Mouse (Mus musculus): ENCODE results near the gene Prkn. TPM values are rescaled to one million over a fixed set of nuclear protein-coding genes. Genes with fewer than 3 reads are reported as not detected.
A peak's percentile ranks its signal among the peaks of the same experiment; 100 is the strongest.

Gene Prkn
- polyA plus RNA-seq, 1 experiment = 0.70 TPM

GRCm38 (mm10) chr17:10962151-10962550, 122.0 kb downstream of the Prkn start:
- TF ChIP-seq POLR2A (IDR thresholded peaks at IDR 0.05; ENCODE audit: low read depth, low read length) = no peak
- no peak for TF ChIP-seq CTCF (IDR thresholded peaks at IDR 0.05; ENCODE audit: borderline replicate concordance, insufficient read depth, low read length)

GRCm38 (mm10) chr17:10982136-10982535, 142.0 kb downstream of the Prkn start:
- H3K27ac ChIP-seq (ENCODE audit: insufficient read depth, low read length) = no peak overlapping the region
- H3K4me3 ChIP-seq (ENCODE audit: insufficient read depth, low read length) = no peak overlapping the region
- TF ChIP-seq POLR2A (IDR thresholded peaks at IDR 0.05; ENCODE audit: low read depth, low read length) = no peak
- no peak for TF ChIP-seq CTCF (IDR thresholded peaks at IDR 0.05; ENCODE audit: borderline replicate concordance, insufficient read depth, low read length)
- no peaks in the 10 kb centered on the region for H3K4me1 ChIP-seq (ENCODE audit: control insufficient read depth, insufficient read depth, low read length)

More at GRCm38 (mm10) chr17:10962151-10962550, 122.0 kb downstream of the Prkn start:
- Histone ChIP-seq H3K4me1 (ENCODE audit: control insufficient read depth, insufficient read depth, low read length) (no peaks in the 10 kb centered on the region), H3K27ac (ENCODE audit: insufficient read depth, low read length) (no peak overlapping the region), H3K4me3 (ENCODE audit: insufficient read depth, low read length) (no peak overlapping the region)

GRCm38 (mm10) chr17:10987040-10987439, 146.9 kb downstream of the Prkn start:
- Histone ChIP-seq H3K27ac (ENCODE audit: insufficient read depth, low read length) (no peak overlapping the region), H3K4me1 (ENCODE audit: control insufficient read depth, insufficient read depth, low read length) (no peaks in the 10 kb centered on the region)

GRCm38 (mm10) chr17:10997291-10997690, 157.1 kb downstream of the Prkn start:
- Histone ChIP-seq H3K4me3 (ENCODE audit: insufficient read depth, low read length) (no peak overlapping the region), H3K4me1 (ENCODE audit: control insufficient read depth, insufficient read depth, low read length) (no peaks in the 10 kb centered on the region), H3K27ac (ENCODE audit: insufficient read depth, low read length) (no peak overlapping the region)
- no peak for TF ChIP-seq POLR2A (IDR thresholded peaks at IDR 0.05; ENCODE audit: low read depth, low read length)
- no peak for TF ChIP-seq CTCF (IDR thresholded peaks at IDR 0.05; ENCODE audit: borderline replicate concordance, insufficient read depth, low read length)

More at GRCm38 (mm10) chr17:10987040-10987439, 146.9 kb downstream of the Prkn start:
- TF ChIP-seq POLR2A (IDR thresholded peaks at IDR 0.05; ENCODE audit: low read depth, low read length) (no peak), CTCF (IDR thresholded peaks at IDR 0.05; ENCODE audit: borderline replicate concordance, insufficient read depth, low read length) (no peak)
- H3K4me3 ChIP-seq (ENCODE audit: insufficient read depth, low read length) = no peak overlapping the region

GRCm38 (mm10) chr17:11023371-11023770, 183.2 kb downstream of the Prkn start:
- TF ChIP-seq CTCF (IDR thresholded peaks at IDR 0.05; ENCODE audit: borderline replicate concordance, insufficient read depth, low read length) = no peak
- TF ChIP-seq POLR2A (IDR thresholded peaks at IDR 0.05; ENCODE audit: low read depth, low read length) = no peak
- Histone ChIP-seq H3K4me1 (ENCODE audit: control insufficient read depth, insufficient read depth, low read length) (no peaks in the 10 kb centered on the region), H3K4me3 (ENCODE audit: insufficient read depth, low read length) (no peak overlapping the region), H3K27ac (ENCODE audit: insufficient read depth, low read length) (no peak overlapping the region)

- Histone ChIP-seq H3K27ac (ENCODE audit: insufficient read depth, low read length) (no peak overlapping the region), H3K4me1 (ENCODE audit: control insufficient read depth, insufficient read depth, low read length) (no peaks in the 10 kb centered on the region; the same call in 1 of the 2 replicates), H3K4me3 (ENCODE audit: insufficient read depth, low read length) (no peak overlapping the region)
- TF ChIP-seq CTCF (IDR thresholded peaks at IDR 0.05; ENCODE audit: borderline replicate concordance, insufficient read depth, low read length) = peak; percentile 23; the same call in 1 of the 2 replicates
- TF ChIP-seq POLR2A (IDR thresholded peaks at IDR 0.05; ENCODE audit: low read depth, low read length) = no peak
Measured at GRCm38 (mm10) chr17:11029348-11029747, 189.2 kb downstream of the Prkn start.

- TF ChIP-seq CTCF (IDR thresholded peaks at IDR 0.05; ENCODE audit: borderline replicate concordance, insufficient read depth, low read length) (no peak), POLR2A (IDR thresholded peaks at IDR 0.05; ENCODE audit: low read depth, low read length) (no peak)
- no peak overlapping the region for H3K27ac ChIP-seq (ENCODE audit: insufficient read depth, low read length)
Measured at GRCm38 (mm10) chr17:11030936-11031335, 190.8 kb downstream of the Prkn start.

GRCm38 (mm10) chr17:11032366-11032765, 192.2 kb downstream of the Prkn start:
- Histone ChIP-seq H3K4me1 (ENCODE audit: control insufficient read depth, insufficient read depth, low read length) (no peaks in the 10 kb centered on the region; the same call in 1 of the 2 replicates), H3K4me3 (ENCODE audit: insufficient read depth, low read length) (no peak overlapping the region), H3K27ac (ENCODE audit: insufficient read depth, low read length) (no peak overlapping the region)
- no peak for TF ChIP-seq CTCF (IDR thresholded peaks at IDR 0.05; ENCODE audit: borderline replicate concordance, insufficient read depth, low read length)
- TF ChIP-seq POLR2A (IDR thresholded peaks at IDR 0.05; ENCODE audit: low read depth, low read length) = no peak

More at GRCm38 (mm10) chr17:11030936-11031335, 190.8 kb downstream of the Prkn start:
- no peak overlapping the region for H3K4me3 ChIP-seq (ENCODE audit: insufficient read depth, low read length)
- no peaks in the 10 kb centered on the region; the same call in 1 of the 2 replicates for H3K4me1 ChIP-seq (ENCODE audit: control insufficient read depth, insufficient read depth, low read length)

GRCm38 (mm10) chr17:11033594-11033993, 193.4 kb downstream of the Prkn start:
- Histone ChIP-seq H3K4me1 (ENCODE audit: control insufficient read depth, insufficient read depth, low read length) (no peaks in the 10 kb centered on the region; the same call in 1 of the 2 replicates), H3K27ac (ENCODE audit: insufficient read depth, low read length) (no peak overlapping the region), H3K4me3 (ENCODE audit: insufficient read depth, low read length) (no peak overlapping the region)
- TF ChIP-seq CTCF (IDR thresholded peaks at IDR 0.05; ENCODE audit: borderline replicate concordance, insufficient read depth, low read length) = no peak
- no peak for TF ChIP-seq POLR2A (IDR thresholded peaks at IDR 0.05; ENCODE audit: low read depth, low read length)

GRCm38 (mm10) chr17:11038272-11038671, 198.1 kb downstream of the Prkn start:
- TF ChIP-seq POLR2A (IDR thresholded peaks at IDR 0.05; ENCODE audit: low read depth, low read length) = no peak
- TF ChIP-seq CTCF (IDR thresholded peaks at IDR 0.05; ENCODE audit: borderline replicate concordance, insufficient read depth, low read length) = no peak
- H3K4me1 ChIP-seq (ENCODE audit: control insufficient read depth, insufficient read depth, low read length) = no peaks in the 10 kb centered on the region

More at GRCm38 (mm10) chr17:11038272-11038671, 198.1 kb downstream of the Prkn start:
- Histone ChIP-seq H3K4me3 (ENCODE audit: insufficient read depth, low read length) (no peak overlapping the region), H3K27ac (ENCODE audit: insufficient read depth, low read length) (no peak overlapping the region)
